Mouse (Mus musculus) spleen, postnatal 4 days (tissue): ENCODE results near the gene Acaa1b.

ENCODE experiments used
- DNase-seq, 2 experiments: peaks; one replicate each; pipeline ENCODE4 v3.0.0; 2022; ENCODE audit warnings: low spot score in 2 of 2

Gene Acaa1b

GRCm38 (mm10) chr9:119156278-119157201 lies at the start of gene Acaa1b:
TSS of gene Acaa1b (minus strand) at chr9:119157093.
- DNase-seq, result peak; percentile 53 to 73

DNA sequence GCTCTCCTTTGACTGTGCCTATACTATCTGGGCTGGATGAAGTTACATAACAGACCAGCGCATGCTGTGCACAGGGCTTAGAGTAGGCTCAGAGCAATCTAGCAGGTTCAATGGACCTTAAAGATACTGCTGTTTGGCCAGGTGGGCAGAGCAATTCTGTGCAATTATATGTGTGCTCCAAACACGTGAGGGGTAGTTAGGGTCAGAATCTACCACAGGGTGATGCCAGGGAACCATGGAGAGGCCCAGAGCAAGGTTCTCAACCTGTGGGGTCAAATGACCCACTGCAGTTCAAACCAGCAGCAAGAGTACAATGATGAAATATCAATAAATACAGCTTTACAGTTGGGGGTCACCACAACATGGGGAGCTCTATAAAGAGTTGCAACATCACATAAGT lies 49.8 kb upstream of the Acaa1b start:
- DNase-seq, result no peak

DNA sequence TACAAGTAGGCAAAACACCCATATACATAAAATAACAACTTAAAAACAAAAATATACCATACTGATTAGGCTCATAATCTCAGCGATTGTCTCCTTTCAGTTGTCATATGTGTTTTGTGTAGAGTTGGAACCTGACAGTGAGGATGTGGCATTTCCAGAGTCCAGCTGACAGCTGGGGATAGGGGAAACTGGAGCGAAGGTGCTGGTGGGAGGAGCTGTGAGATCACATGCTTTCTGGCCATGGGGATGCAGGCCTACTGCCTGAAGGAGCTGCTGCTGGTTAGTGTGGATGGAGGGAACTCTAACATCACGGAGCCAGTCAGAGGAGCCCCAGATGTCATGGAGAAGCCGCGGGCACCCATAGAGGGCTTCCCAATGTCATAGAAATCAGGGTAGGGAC lies 48.9 kb upstream of the Acaa1b start:
- DNase-seq, result no peak

DNA sequence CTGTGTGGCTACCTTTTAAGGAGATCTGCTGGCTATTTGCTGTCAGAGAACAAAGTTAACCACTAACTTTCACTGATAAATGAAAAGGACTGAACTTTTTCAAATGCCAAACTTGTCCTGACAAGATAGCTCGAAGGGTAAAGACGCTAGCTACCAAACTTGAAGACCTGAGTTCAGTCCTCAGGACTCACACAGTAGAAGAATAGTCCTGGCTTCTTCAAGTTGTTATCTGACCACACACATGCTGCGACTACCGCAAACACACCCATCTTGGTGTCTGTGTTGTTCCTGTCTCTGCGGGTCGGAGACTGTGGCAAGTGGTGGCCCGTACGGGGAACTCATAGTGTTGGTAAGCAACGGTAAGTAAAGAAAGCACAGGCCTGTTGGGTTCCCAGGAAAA lies 46.7 kb upstream of the Acaa1b start:
- DNase-seq, result no peak

DNA sequence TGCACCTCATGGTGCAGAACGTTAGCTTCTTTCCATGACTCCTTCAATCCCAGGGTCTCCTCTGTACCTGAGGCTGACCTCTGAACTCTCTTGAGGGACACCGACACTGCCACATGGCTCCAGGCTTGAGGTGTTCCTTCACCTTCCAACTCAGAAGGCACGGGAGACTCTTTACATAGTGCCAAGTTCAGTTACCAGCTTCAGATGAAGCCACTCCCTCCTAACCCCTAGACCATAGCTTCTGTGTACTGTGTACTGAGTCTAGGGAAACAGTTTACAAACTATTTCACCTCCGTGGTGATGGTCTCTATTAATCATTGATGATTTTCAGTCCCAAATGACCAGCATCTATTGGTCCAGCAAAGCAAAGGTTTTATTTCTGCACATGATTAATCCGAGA lies 44.8 kb upstream of the Acaa1b start:
- DNase-seq, result no peak

- no peak for DNase-seq
Observed at GRCm38 (mm10) chr9:119199151-119199861, 42.4 kb upstream of the Acaa1b start.

GRCm38 (mm10) chr9:119192202-119192990 lies 35.5 kb upstream of the Acaa1b start:
- DNase-seq, result peak; percentile 17 to 67

DNA sequence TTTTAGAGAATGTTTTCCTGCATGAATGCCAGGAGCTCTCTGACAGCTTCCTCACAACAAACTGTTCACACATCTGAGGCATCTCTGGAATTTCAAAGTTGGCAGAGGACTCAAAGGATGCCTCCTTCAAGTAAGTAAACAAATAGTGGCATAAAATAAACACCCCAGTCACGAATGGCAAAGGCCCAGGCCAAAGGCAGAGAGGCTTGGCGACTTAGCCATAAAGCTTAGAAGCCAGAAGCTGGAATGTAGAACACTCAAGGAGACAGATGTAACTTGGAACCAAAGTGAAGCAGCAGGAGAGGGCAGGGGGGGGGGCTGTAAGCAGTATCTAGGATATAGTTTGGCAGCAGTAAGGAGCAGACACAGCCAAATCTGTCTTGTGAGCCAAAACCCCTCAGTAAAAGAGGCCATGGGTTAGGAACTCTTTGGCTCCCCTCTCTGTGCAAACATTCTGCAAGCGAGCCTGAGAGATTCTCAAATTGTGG lies 24.4 kb upstream of the Acaa1b start:
- DNase-seq, result no peak

DNA sequence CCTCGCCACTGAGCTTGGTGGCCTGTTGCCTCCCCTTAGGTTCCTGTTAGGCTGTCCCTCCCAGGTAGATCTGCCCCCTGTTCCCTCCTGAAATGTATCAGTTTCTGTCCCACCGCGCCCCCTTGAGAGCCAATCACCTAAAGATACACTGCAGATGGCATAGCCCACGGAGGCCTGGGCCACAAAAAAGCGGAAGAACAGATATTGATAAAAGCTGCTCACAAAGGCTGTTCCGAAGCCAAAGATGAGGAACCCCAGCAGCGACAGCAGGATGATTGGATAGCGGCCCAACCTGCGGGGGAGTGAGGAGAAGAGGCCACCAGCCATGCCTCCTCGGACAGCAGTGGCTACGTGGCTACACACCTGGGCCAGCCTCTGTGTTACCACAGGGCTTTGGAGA lies 22.4 kb upstream of the Acaa1b start:
- DNase-seq, result no peak

DNA sequence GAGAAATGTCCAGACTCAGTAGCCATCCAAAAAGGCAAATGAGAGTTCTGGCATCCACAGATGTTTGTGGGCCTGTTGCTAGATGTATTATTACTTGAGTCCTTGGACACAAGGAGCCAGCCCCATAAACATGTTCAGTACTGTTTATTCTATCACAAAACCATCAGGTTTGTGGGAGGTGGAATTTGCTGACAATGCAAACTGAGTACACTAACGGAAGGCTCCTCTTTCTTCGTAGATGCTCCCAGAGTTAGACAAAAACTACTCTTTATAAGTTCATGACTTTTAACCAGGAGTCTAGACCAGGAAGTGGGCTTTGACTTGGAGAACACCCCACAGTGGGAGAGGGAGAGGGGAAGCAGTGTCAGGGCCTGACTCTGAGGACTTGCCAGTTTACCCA lies 10.7 kb upstream of the Acaa1b start:
- DNase-seq, result no peak

GRCm38 (mm10) chr9:119165548-119165947 lies 8.7 kb upstream of the Acaa1b start:
- no peak for DNase-seq

GRCm38 (mm10) chr9:119164743-119165142 lies 7.8 kb upstream of the Acaa1b start:
- DNase-seq, result no peak

GRCm38 (mm10) chr9:119160689-119161088 lies 3.8 kb upstream of the Acaa1b start:
- DNase-seq, result no peak

GRCm38 (mm10) chr9:119158861-119159260 lies 2.0 kb upstream of the Acaa1b start, which contains the start of gene Gm47289:
TSS of gene Gm47289 (plus strand) at chr9:119159161.
- DNase-seq, result no peak

DNA sequence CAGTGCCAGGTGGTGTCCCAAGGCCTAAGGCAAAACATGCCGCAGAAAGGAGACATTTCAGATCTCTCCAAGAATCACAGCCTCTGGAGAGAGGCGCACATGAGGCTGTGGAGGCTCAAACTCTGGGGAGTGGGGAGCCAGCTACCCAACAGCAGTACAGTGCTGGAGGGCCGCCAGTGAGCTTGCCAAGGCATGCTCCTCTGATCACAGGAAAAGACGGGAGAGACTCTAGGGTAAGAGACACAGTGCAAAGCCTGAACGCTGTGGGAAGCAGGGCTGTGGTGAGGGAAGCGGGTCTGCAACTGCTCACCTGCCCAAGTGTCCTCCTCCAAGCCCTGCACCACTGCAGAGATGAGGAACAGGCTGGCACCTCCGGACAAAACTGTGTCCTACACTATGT lies 1.1 kb downstream of the Acaa1b start:
- no peak for DNase-seq

DNA sequence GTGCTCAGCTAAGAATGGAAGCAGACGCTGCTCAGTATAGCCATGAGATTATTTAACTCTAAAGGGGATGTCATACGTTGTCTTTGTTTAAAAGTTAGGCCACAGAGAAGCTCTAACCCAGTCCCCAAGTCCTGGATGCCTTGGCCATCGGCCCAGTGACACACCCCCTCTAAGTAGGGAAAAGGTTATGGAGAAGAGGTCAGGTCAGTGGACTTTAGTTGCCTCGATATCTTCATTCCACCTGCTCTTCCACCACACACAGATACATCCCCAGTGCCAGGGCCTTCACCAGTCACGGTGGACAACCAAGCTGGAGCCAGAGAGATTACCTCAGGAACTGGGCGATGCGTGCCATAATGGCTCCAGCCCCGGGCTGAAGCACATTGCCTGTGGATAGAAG lies 1.5 kb downstream of the Acaa1b start:
- DNase-seq, result no peak

DNA sequence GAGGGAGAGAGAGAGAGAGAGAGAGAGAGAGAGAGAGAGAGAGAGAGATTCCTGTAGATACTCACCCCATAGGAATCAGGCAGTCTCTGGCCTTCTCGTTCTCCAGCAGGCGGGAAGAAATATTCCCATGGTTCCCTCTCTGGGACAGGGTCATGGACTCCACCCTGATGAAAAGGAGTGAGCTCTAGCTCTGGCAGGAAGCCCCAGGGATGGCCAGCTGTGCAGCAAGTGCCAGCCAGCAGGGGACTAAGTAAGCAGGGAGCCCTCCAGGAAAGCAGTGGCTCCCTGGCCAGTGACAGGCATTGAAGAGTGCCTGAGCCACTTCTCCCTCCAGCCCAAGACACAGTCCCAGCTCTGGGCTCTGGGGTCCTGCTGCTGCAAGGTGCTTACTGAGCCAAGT lies 5.1 kb downstream of the Acaa1b start:
- no peak for DNase-seq

GRCm38 (mm10) chr9:119149601-119150000 lies 7.3 kb downstream of the Acaa1b start:
- DNase-seq, result no peak

DNA sequence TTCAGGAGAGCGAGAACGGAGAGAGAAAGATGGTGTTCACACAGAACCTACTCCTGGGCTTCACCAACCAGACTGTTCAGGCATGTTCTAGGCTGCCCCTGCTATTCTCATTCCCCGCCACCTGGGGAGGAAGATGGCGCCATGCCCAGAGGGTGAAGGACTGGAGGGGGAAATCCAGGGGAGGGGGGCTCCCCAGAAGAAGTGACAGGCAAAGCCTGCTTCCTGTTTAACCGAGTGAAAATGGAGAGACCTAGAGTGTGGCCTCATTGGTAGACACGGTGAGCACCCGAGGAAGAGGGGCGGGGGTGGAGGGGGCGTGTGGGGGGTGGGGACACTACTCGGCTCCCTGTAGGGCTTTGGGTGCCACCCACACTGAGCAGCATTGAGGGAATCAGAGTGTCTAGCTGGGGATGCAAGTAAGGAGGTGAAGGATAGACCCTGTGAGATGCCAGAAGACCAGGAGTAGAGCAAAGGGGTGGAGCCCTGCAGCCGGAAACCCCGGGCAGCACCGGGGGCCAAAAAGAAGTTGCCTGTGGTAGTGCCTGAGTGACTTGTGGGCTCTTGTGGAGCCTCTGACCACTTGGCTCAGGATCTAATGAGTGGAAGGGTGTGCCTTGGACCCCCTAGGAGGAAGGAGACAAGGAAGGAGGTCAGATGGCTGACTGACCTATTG lies 10.7 kb downstream of the Acaa1b start:
- DNase-seq, result no peak

DNA sequence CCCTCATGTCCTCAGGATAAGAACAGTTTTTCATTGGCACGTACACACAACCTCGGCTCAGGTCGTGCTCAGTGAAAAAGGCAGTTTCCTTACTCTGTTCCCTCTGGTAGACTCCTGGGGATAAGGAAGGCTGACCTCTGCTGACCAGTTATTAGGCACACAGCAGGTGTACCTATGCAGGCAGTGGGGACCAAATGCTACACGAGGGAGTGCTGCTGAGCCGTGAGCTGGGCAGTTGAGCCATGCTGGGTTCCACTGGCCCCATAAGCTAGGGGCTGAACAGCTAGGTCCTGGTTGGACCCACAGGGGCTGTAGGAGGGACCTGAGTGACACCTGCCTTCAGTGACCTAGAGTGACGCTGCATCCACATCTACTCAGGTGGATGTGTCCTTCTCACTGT lies 11.3 kb downstream of the Acaa1b start:
- DNase-seq, result no peak

DNA sequence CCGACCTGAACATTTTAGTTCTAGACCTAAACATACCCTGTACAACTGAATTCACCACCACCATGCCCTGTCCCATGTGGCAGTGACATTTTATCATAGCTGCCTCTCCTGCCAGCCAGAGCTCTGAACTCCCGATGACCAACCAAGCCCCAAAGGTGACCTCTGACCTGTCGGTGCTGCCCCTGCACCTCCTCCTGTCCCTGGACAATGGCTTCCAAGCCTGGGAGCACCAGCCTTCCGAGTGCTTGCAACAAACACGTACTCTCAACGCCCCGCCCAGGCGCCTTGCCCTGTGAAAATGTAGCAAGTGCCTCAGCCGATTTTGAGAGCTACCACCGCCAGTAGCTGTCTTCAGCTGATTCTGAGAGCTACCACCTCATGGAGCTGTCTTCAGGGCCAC lies 11.8 kb downstream of the Acaa1b start:
- no peak for DNase-seq
